Mouse (Mus musculus): ENCODE results near the gene P4ha2.

Gene P4ha2

GRCm38 (mm10) chr11:54068520-54069371, 31.1 kb upstream of the P4ha2 start, which contains the start of gene Pdlim4:
Gene Pdlim4 (minus strand): TSS chr11:54069014.
- peak; percentile 82 for DNase-seq (ENCODE audit: low read depth, low spot score)

DNA sequence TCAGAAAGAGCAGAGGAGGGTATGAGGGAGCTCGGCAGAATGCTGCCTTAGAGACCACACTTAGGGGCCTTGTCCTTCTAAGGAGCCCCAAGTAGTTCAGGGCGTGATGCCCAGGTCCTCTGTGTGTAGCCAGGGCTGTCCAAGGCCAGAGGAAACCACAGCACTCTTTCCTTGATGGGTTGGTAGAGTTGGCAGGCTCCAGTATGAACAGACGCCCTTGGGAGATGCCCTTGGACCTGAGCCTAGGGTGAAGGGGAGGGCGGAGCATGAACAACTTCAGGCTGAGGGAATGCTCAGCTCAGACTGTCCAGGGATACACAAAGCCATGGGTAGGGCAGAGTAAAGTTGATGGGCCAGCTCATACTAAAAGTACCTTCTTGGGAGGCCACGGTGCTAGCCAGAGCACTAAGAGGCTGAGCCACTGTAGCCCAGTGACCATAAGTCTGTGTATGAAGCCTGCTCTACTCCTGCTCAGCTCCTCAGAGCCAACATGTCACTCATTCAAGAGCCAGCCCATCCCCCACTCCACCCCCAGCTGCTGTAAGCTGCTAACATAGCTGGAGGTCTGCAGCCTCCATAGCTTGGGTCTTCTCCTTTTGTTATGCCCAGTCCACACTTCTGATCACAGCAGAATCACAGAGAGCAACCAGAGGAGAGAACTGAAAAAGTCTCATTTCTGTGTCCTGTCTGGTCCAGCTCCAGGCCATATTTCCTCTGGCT, 28.0 kb upstream of the P4ha2 start:
- DNase-seq (ENCODE audit: low read depth, low spot score): no peak

DNA sequence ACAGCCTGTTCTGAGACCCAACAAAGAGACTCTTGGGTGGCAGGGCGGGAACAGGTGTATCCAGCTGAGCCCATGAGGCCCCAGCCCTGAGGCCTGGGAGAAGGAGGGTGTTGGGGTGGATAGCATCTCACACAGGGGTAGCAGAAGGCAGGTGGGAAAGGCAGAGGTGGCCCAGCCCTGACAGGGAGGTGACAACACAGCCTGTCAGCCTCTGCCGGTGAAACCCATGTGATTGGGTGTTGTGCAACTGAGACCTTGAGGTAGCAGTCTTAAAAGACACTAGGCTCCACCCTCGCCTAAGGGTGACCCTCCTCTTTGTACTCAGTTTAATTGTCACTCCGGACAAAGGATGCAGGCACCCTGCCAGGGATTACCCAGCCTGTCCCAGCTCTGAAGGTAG, 26.6 kb upstream of the P4ha2 start:
- DNase-seq (ENCODE audit: low read depth, low spot score): no peak

DNA sequence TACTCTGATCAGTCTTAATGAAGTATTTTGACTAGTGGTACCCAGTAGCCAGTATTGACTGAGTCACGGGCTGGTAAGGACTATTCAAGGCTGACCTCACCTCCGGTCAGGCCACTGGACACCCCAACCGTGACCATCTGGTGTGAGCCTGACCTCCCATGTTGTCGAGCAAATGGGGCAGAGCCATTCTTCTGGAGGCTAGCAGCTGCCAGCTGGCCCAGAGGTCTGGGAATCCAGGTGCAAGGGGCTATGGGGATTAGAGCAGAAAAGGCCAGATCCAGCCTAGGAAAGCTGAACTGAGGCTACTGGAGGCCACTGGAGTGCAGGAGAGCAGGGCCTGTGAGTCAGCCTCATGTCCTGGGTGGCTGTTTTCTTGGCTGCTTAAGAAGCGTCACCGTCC, 24.5 kb upstream of the P4ha2 start:
- DNase-seq (ENCODE audit: low read depth, low spot score): no peak

- no peak for DNase-seq (ENCODE audit: low read depth, low spot score)
These were observed 23.8 kb upstream of the P4ha2 start for GRCm38 (mm10) chr11:54076101-54076500.

DNA sequence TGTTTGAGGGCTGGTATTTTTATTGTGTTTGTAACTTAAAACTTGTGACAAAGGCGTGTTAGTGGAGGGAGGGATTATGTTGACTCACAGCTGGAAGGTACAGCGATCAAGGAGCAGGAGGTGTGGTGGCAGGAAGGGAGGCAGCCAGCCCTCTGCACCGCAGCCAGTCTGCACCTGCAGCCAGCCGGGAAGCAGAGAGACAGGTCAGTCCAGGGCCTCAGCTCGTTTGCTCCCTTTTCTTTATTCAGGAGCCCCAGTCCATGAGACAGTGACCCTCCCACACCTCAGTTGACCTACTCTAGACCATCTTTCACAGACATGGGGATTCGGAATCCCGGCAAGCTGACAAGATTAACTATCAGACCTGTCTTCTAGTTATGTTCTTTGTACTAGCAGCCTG, 19.5 kb upstream of the P4ha2 start:
- no peak for DNase-seq (ENCODE audit: low read depth, low spot score)

DNA sequence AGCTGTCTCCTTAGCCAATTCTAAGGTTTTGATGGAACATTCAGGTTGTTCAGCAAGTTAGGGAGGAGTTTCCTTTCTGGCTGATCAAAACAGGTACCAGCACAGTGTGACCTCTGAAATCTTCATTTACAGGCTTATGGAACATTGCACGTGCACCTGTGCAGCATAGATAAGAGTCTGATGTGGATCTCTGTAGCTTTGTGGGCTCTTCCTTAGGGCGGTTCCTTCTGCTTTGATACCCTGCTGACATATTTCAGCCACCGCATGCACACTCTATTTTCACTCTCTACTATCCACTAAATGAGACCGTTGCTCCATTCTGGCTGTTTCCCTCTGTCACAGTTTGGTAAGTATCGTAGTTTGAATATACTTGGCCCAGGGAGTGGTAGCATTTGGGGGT, 17.2 kb upstream of the P4ha2 start:
- no peak for DNase-seq (ENCODE audit: low read depth, low spot score)

DNA sequence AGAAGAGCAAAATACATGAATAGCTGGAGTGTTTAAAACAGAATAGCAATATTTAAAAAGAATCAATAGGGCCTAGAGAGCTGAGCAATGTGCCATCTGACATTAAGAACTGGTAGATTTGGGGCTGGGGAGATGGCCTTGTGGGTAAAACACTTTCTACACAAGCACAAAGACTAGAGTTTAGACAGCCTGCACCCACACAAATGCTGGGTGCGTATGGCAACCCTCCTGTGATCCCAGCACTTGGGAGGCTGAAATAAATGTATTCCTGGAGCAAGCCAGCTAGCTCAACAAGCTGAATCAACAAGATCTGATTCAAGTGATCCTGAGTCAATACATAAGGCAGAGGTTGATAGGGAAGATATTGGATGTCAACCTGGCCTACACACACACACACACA, 14.9 kb upstream of the P4ha2 start:
- DNase-seq (ENCODE audit: low read depth, low spot score): no peak

GRCm38 (mm10) chr11:54085816-54086215, 14.1 kb upstream of the P4ha2 start:
- DNase-seq (ENCODE audit: low read depth, low spot score): no peak

GRCm38 (mm10) chr11:54088253-54088946, 11.5 kb upstream of the P4ha2 start:
- no peak for DNase-seq (ENCODE audit: low read depth, low spot score)

DNA sequence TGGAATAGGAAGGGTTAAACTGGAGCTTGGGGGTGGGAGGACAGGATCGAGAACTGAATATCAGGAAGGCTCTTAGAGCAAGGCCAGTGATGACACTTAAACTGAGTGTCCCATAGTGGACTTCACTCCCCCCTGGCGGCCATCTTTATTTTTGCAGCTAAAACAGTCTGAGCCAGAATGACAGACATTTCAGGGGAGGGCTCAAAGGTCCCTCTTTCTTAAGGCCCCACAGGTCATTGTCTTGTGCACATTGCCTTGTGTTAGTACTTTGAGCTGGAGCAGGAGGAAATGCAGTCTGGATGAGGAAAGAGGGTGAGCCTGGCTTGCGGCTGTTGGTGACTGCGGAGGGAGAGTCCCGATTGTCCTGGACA, 11.0 kb upstream of the P4ha2 start:
- DNase-seq (ENCODE audit: low read depth, low spot score): peak; percentile 73

- no peak for DNase-seq (ENCODE audit: low read depth, low spot score)
These were observed 9.6 kb upstream of the P4ha2 start for GRCm38 (mm10) chr11:54090091-54090879.

DNA sequence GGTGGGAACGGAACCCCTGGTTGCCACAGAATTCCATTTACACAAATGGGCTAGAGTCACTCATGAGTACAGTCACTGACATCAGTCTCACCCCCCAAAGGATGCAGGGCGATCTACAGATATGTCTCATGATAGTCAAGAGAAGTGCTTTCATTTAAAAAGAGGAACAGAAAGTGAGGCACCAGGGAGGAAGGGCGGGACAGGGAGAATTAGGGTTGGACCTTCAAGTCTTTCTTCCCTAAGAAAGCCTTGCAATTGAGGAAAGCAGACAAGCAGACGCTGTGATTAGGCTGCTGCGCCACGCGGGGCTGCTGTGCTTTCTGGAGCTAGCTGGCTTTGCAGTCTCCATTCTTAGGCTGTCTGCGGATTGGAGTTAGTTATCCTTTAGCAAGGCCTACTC, 8.2 kb upstream of the P4ha2 start:
- DNase-seq (ENCODE audit: low read depth, low spot score): no peak

DNA sequence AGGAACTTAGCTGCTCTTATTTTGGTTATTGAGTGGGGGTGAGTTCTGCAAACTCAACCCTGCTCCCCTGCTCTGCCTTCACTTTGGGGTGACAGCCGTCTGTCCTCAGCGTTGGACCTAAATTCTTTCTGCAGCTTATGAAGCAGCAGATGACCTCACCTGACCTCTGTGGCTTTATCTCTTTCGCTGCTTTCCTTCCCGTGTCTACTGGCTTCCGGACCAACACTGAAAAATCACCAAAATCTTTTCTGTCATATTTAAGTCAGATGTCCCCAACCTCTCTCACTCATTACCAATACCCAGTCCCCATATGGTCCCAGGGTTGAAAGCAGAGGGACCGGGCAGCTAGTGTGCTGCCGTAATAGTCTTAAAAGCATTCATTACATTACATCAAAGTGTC, 7.7 kb upstream of the P4ha2 start:
- no peak for DNase-seq (ENCODE audit: low read depth, low spot score)

- DNase-seq (ENCODE audit: low read depth, low spot score): peak; percentile 56
These were observed 6.9 kb upstream of the P4ha2 start for GRCm38 (mm10) chr11:54093000-54093399.

DNA sequence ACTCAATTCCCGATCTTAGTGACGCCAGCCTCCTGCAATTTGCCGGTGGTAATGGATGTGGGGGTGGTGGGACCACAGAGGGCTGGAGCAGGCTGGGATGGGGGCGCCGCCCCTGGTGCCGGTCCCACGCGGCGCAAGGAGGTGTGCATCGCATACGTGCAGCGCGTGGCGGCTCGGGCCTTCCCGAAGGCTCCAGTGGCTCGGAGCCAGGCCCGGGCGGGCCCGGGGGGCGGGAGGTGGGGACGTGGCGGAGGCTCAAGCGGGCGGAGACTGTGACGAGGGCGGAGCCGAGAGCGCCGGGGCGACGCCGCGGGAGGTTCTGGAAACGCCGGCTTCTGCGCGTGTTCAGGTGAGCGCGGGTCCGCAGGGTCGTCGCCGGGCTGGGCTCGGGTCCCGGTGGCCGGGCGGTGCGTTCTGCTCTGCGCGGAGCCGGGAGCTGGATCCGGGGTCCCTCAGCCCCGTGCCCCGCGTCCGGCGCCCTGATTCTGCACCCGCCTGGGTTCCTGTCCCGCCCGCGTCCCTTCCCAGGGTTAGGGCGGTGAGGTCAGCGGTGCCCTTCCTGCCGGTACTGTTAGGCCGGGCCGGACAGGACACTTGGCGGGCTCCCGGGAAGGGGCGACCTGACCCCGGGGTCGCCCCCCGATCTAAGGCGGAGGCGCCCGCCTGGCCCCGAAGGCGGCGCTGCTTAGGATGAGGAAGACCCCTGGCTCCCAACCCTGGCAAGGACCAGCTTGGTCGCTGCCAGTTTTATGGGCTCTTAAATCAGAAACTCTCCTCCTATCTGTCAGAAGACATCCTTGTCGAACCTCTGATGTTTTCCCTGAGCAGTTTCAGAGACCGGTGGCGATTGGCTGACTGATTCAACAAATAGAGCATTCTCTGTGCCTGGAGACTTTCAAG, 1.0 kb downstream of the P4ha2 start:
- peak; percentile 77 for DNase-seq (ENCODE audit: low read depth, low spot score)

DNA sequence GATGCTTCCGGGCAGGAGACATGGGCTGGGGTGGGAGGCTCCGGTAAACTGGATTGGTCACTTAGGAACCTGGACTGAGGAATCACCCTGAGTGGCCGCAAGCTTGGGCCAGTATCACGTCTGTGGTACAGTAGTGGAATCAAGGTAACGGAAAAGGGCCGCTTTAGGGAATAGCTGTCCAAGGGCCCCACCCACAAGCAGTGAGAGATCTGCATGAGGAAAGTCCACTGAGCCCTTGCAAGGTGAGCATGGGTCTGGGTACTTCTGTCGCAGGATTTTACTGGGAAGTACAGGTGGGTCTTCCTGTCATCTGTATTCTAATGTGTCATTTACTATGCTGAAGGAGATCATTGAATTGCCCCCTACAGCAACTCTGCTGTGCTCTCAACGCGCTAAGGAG, 1.8 kb downstream of the P4ha2 start:
- no peak for DNase-seq (ENCODE audit: low read depth, low spot score)

- no peak for DNase-seq (ENCODE audit: low read depth, low spot score)
These were observed 3.0 kb downstream of the P4ha2 start for GRCm38 (mm10) chr11:54102706-54103449.

GRCm38 (mm10) chr11:54105011-54105410, 5.1 kb downstream of the P4ha2 start:
- no peak for DNase-seq (ENCODE audit: low read depth, low spot score)

DNA sequence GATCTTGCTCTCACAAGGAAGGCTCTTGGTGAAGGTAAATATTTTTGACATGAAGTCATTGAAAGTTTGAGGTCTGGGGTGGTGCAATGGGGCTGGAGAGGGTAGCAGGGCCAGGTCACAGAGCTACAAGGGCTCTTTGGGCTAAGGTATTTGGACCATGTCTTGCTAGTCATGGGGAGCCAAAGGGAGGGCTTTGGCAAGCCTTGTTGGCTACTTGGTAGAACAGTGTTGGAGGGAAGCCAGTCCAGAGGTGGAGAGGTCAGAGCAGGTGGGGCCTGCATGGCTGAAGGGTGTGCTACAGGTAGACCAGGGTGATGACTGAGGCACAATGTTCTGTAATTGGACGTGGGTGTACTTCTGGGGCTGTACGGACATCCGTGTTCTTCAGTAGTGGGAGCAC, 6.8 kb downstream of the P4ha2 start:
- no peak for DNase-seq (ENCODE audit: low read depth, low spot score)
